Mouse (Mus musculus): ENCODE measurements around the gene Elovl2. TPM values are rescaled to one million over a fixed set of nuclear protein-coding genes. Genes with fewer than 3 reads are reported as not detected.
A peak's percentile ranks its signal among the peaks of the same experiment; 100 is the strongest.

Gene Elovl2
- polyA plus RNA-seq, 1 experiment: 0.16 TPM

DNA sequence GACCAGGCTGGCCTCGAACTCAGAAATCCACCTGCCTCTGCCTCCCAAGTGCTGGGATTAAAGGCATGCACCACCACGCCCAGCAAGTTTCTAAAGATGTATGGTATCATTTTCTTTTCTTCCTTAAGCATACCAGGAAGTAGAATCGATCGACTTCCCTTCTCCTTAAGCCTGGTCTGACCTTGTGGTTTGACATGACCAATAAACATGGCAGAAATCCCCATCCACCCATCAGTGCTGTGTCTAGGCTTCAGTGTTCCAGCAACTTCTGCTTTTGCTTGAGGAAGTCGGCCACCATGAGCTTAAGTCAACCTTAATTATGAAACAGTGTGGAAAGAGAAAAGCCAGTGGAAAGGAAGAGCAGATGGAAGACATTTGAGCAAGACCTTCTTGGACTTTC, 10.1 kb upstream of the Elovl2 start:
- H3K27me3 ChIP-seq (ENCODE audit: control insufficient read depth, insufficient read depth, low read length): no peaks in the 10 kb centered on the region
- TF ChIP-seq POLR2A (IDR thresholded peaks at IDR 0.05; ENCODE audit: control insufficient read depth, extremely low read depth, insufficient read depth, low read length, poor library complexity): no peak
- no peak for TF ChIP-seq CTCF (IDR thresholded peaks at IDR 0.05; ENCODE audit: borderline replicate concordance, control insufficient read depth, extremely low read depth, insufficient read depth, low read length, poor library complexity)
- H3K36me3 ChIP-seq (ENCODE audit: control insufficient read depth, insufficient read depth, low read length): no peaks in the 10 kb centered on the region
- 39% methylated on average over 5 of the region's 5 CpGs for WGBS
- H3K27ac ChIP-seq (ENCODE audit: control insufficient read depth, insufficient read depth, low read length): no peak overlapping the region
- H3K4me3 ChIP-seq (ENCODE audit: control insufficient read depth, insufficient read depth, low read length): no peak overlapping the region
- H3K4me1 ChIP-seq (replicated peaks; ENCODE audit: control insufficient read depth, insufficient read depth, low read length): no peaks in the 10 kb centered on the region
- no peak for DNase-seq

GRCm38 (mm10) chr13:41228060-41228459, 7.9 kb upstream of the Elovl2 start:
- Histone ChIP-seq H3K27me3 (ENCODE audit: control insufficient read depth, insufficient read depth, low read length) (no peaks in the 10 kb centered on the region), H3K4me1 (replicated peaks; ENCODE audit: control insufficient read depth, insufficient read depth, low read length) (no peaks in the 10 kb centered on the region), H3K27ac (ENCODE audit: control insufficient read depth, insufficient read depth, low read length) (no peak overlapping the region), H3K36me3 (ENCODE audit: control insufficient read depth, insufficient read depth, low read length) (no peaks in the 10 kb centered on the region), H3K4me3 (ENCODE audit: control insufficient read depth, insufficient read depth, low read length) (no peak overlapping the region)
- WGBS: 90% methylated on average over 5 of the region's 5 CpGs
- no peak for DNase-seq
- TF ChIP-seq POLR2A (IDR thresholded peaks at IDR 0.05; ENCODE audit: control insufficient read depth, extremely low read depth, insufficient read depth, low read length, poor library complexity) (no peak), CTCF (IDR thresholded peaks at IDR 0.05; ENCODE audit: borderline replicate concordance, control insufficient read depth, extremely low read depth, insufficient read depth, low read length, poor library complexity) (no peak)

DNA sequence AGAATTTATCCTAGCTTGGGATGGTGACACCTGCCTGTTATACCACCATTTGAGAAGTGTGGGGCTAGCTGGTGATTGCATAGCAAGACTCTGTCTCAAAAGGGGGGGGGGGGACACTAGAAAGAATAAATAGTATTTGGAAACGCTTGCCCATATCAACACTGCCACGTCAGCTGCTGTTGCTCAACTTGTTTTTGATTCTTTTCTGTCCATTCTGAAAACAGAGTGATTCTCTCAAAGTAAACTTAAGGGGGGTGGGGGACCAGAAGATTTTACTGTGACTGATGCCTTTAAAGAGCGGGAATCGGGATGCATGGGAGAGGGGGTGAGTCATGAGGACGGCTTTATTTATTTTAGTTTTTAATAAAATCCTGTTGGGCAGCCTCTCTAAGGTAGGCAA, 6.3 kb upstream of the Elovl2 start:
- H3K4me3 ChIP-seq (ENCODE audit: control insufficient read depth, insufficient read depth, low read length): no peak overlapping the region
- H3K27ac ChIP-seq (ENCODE audit: control insufficient read depth, insufficient read depth, low read length): no peak overlapping the region
- no peaks in the 10 kb centered on the region for H3K27me3 ChIP-seq (ENCODE audit: control insufficient read depth, insufficient read depth, low read length)
- no peaks in the 10 kb centered on the region for H3K36me3 ChIP-seq (ENCODE audit: control insufficient read depth, insufficient read depth, low read length)
- no peak for DNase-seq
- H3K4me1 ChIP-seq (replicated peaks; ENCODE audit: control insufficient read depth, insufficient read depth, low read length): no peaks in the 10 kb centered on the region
- WGBS: 90% methylated on average over 5 of the region's 5 CpGs
- TF ChIP-seq POLR2A (IDR thresholded peaks at IDR 0.05; ENCODE audit: control insufficient read depth, extremely low read depth, insufficient read depth, low read length, poor library complexity): no peak
- no peak for TF ChIP-seq CTCF (IDR thresholded peaks at IDR 0.05; ENCODE audit: borderline replicate concordance, control insufficient read depth, extremely low read depth, insufficient read depth, low read length, poor library complexity)

- no peaks in the 10 kb centered on the region for H3K4me1 ChIP-seq (replicated peaks; ENCODE audit: control insufficient read depth, insufficient read depth, low read length)
- H3K27me3 ChIP-seq (ENCODE audit: control insufficient read depth, insufficient read depth, low read length): no peaks in the 10 kb centered on the region
- no peaks in the 10 kb centered on the region for H3K36me3 ChIP-seq (ENCODE audit: control insufficient read depth, insufficient read depth, low read length)
- peak; percentile 8 for DNase-seq
- peak overlapping the region; percentile 21; the same call in 1 of the 2 replicates for H3K4me3 ChIP-seq (ENCODE audit: control insufficient read depth, insufficient read depth, low read length)
- H3K27ac ChIP-seq (ENCODE audit: control insufficient read depth, insufficient read depth, low read length): no peak overlapping the region
- WGBS: 4% methylated on average over 39 of the region's 39 CpGs
- TF ChIP-seq CTCF (IDR thresholded peaks at IDR 0.05; ENCODE audit: borderline replicate concordance, control insufficient read depth, extremely low read depth, insufficient read depth, low read length, poor library complexity): no peak
- TF ChIP-seq POLR2A (IDR thresholded peaks at IDR 0.05; ENCODE audit: control insufficient read depth, extremely low read depth, insufficient read depth, low read length, poor library complexity): no peak
Measured at GRCm38 (mm10) chr13:41219687-41220303, 410 bp downstream of the Elovl2 start.

- no peak overlapping the region for H3K4me3 ChIP-seq (ENCODE audit: control insufficient read depth, insufficient read depth, low read length)
- no peak overlapping the region for H3K27ac ChIP-seq (ENCODE audit: control insufficient read depth, insufficient read depth, low read length)
- H3K36me3 ChIP-seq (ENCODE audit: control insufficient read depth, insufficient read depth, low read length): no peaks in the 10 kb centered on the region
- 46% methylated on average over 1 of the region's 1 CpGs for WGBS
- H3K27me3 ChIP-seq (ENCODE audit: control insufficient read depth, insufficient read depth, low read length): no peaks in the 10 kb centered on the region
- no peaks in the 10 kb centered on the region for H3K4me1 ChIP-seq (replicated peaks; ENCODE audit: control insufficient read depth, insufficient read depth, low read length)
- TF ChIP-seq CTCF (IDR thresholded peaks at IDR 0.05; ENCODE audit: borderline replicate concordance, control insufficient read depth, extremely low read depth, insufficient read depth, low read length, poor library complexity): no peak
- TF ChIP-seq POLR2A (IDR thresholded peaks at IDR 0.05; ENCODE audit: control insufficient read depth, extremely low read depth, insufficient read depth, low read length, poor library complexity): no peak
- no peak for DNase-seq
Measured at GRCm38 (mm10) chr13:41219056-41219455, 1.1 kb downstream of the Elovl2 start.

GRCm38 (mm10) chr13:41216236-41216635, 4.0 kb downstream of the Elovl2 start:
- no peak overlapping the region for H3K4me3 ChIP-seq (ENCODE audit: control insufficient read depth, insufficient read depth, low read length)
- no peaks in the 10 kb centered on the region for H3K36me3 ChIP-seq (ENCODE audit: control insufficient read depth, insufficient read depth, low read length)
- H3K27ac ChIP-seq (ENCODE audit: control insufficient read depth, insufficient read depth, low read length): no peak overlapping the region
- DNase-seq: no peak
- 95% methylated on average over 3 of the region's 3 CpGs for WGBS
- TF ChIP-seq POLR2A (IDR thresholded peaks at IDR 0.05; ENCODE audit: control insufficient read depth, extremely low read depth, insufficient read depth, low read length, poor library complexity) (no peak), CTCF (IDR thresholded peaks at IDR 0.05; ENCODE audit: borderline replicate concordance, control insufficient read depth, extremely low read depth, insufficient read depth, low read length, poor library complexity) (no peak)
- H3K4me1 ChIP-seq (replicated peaks; ENCODE audit: control insufficient read depth, insufficient read depth, low read length): no peaks in the 10 kb centered on the region
- no peaks in the 10 kb centered on the region for H3K27me3 ChIP-seq (ENCODE audit: control insufficient read depth, insufficient read depth, low read length)

DNA sequence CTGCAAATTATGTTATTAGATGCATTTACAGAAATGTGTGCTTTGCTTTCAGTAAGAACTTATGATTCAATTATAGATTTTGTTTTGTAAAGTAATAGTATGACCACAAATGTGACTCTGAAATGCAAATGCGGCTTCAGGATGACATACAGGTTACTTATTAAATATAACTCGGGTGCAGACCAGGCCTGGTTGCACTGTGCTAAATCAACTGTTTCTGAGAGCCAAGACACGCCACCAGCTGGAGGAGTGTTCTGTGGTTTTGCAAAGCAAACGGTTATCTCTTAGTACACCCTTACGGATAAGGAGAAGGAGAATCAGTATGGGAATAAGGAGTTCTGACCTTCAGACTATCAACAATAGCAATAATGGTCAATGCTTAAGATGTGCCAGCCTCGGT, 4.5 kb downstream of the Elovl2 start:
- Histone ChIP-seq H3K4me3 (ENCODE audit: control insufficient read depth, insufficient read depth, low read length) (no peak overlapping the region), H3K4me1 (replicated peaks; ENCODE audit: control insufficient read depth, insufficient read depth, low read length) (no peaks in the 10 kb centered on the region), H3K27ac (ENCODE audit: control insufficient read depth, insufficient read depth, low read length) (no peak overlapping the region), H3K27me3 (ENCODE audit: control insufficient read depth, insufficient read depth, low read length) (no peaks in the 10 kb centered on the region), H3K36me3 (ENCODE audit: control insufficient read depth, insufficient read depth, low read length) (no peaks in the 10 kb centered on the region)
- TF ChIP-seq CTCF (IDR thresholded peaks at IDR 0.05; ENCODE audit: borderline replicate concordance, control insufficient read depth, extremely low read depth, insufficient read depth, low read length, poor library complexity) (no peak), POLR2A (IDR thresholded peaks at IDR 0.05; ENCODE audit: control insufficient read depth, extremely low read depth, insufficient read depth, low read length, poor library complexity) (no peak)
- 87% methylated on average over 6 of the region's 6 CpGs for WGBS
- DNase-seq: no peak

All from thymus, adult 2 months (tissue).